Mouse (Mus musculus) lung, adult 2 months (tissue): ENCODE measurements at regions not wholly inside any gene's neighbourhood (a gene's known extent, or its start where the extent isn't known, plus 50 kb on each side); places are given as distances from the start of the nearest gene placed in this dataset.

Experiments used
- CTCF ChIP-seq: fragments of 200-500 bp; IDR thresholded peaks from 2 replicates; pipeline ENCODE4 v1.5.1; 2011; ENCODE audit warnings: mild to moderate bottlenecking, low read length, control low read depth; ENCODE audit not compliant: insufficient read depth
- POLR2A ChIP-seq: fragments of 200-500 bp; IDR thresholded peaks from 2 replicates; pipeline ENCODE4 v1.6.1; 2011; ENCODE audit warnings: low read depth, mild to moderate bottlenecking, control low read depth, low read length, borderline replicate concordance; ENCODE audit errors: extremely low read depth

- TF ChIP-seq POLR2A (no peak), CTCF (no peak)
These were observed 264.3 kb downstream of the Rps24 start for GRCm38 (mm10) chr14:24751227-24751626.
